Mouse (Mus musculus) urinary bladder, postnatal 25 days (tissue): Measurements from ENCODE around the gene Atcay.
"Not testable (repeated sequence)": the region's sequence is repeated elsewhere in the genome, so short reads cannot be mapped to it uniquely, and the experiment has no call there.

Experiments
- DNase-seq: peaks from one replicate; pipeline ENCODE4 v3.0.0; 2022; ENCODE audit warnings: low spot score

The Atcay gene

GRCm38 (mm10) chr10:81242021-81242420 is 11.4 kb upstream of the Atcay start:
- DNase-seq = no peak

DNA sequence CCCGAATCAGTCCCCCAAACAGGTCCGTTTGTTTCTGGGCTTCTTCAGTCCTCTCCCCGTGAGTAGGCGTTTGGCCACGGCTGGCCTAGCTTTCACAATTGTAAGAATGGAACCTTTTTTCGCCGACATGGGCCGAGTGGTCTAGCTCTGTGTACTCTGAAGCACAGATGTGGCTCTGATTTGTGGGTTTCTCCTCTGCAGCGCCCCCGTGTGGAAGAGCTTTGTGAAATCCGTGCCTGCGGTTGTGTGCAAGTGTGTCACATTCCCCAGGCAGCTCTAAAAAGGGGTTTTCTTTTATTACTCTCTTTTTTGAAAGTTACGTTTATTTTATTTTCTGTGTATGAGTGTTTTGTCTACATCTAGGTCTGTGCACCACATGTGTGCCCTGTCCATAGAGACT is 10.2 kb upstream of the Atcay start:
- DNase-seq = peak; percentile 54

DNA sequence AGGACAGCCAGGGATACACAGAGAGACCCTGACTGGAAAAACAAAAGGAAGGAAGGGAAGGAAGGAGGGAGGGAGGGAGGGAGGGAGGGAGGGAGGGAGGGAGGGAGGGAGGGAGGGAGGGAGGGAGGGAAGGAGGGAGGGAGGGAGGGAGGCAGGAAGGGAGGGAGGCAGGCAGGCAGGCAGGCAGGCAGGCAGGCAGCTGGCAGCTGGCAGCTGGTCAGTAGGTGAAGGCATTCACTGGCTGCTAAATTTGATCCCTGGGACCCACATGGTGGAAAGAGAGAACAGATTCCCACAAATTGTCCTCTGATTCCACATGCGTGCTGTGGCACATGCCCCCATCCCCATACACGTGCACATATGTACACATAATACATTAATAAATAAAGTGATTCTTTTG is 8.0 kb upstream of the Atcay start:
- no peak for DNase-seq

DNA sequence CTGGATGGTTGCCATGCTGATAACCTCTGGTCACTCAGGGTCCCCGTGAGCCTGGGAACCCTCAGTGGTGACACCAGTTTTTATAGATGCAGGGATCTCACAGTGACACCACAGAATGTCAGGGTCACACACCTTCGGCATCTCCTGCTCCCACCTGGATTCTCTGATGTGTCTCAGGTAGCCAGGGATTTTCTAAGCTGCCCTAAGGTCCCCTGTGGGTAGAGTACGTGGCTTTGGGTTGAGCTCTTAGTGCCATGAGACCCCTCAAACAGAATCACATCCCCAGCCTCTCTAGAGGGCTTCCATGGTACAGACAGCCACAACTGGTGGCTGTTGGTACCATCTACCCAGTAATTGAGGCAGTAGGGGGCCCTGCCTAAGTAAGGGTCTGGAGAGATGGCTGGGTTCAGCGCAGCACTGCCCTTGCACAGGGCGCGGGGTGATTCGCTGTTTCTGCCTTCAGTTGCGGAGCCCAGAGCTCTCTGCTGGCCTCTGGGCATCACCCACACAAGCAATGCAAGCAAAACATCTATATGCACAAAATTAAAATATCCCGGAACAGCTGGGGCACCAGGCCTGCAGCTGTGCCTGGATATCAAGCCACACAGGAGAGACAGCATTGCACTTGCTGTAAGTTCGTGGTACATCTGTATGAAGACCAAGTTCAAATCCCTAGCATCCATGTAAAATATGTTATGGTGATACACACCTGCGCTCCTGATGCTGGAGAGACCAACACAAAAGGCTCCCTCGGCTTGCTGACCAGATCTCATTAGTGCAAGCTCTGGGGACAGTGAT is 6.0 kb upstream of the Atcay start:
- no peak for DNase-seq

GRCm38 (mm10) chr10:81234206-81234605 is 3.6 kb upstream of the Atcay start:
- no peak for DNase-seq

DNA sequence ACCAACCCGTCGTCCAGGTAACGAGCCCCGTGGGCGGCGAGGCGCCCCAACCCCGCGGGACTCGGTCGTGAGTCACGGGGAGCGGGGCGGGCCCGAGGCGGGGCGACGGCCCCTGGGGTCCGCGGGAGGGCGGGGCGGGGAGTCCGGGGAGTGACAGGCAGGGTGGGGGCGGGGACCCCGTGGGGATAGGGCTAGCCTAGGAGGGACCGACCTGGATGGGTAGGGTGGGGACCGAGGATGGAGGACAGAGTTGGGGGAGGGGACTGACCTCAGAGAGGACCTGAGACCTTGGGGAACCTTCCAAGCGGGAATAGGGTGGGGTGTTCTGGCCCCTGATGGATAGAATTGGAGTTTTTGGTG is 2.6 kb upstream of the Atcay start:
- no peak for DNase-seq

- peak; percentile 96 for DNase-seq
Observed at GRCm38 (mm10) chr10:81232580-81233225, 2.1 kb upstream of the Atcay start, which contains the start of gene Zfr2. Gene Zfr2 (plus strand): TSS chr10:81233155.

- DNase-seq = no peak
Observed at GRCm38 (mm10) chr10:81231436-81231835, 803 bp upstream of the Atcay start.

DNA sequence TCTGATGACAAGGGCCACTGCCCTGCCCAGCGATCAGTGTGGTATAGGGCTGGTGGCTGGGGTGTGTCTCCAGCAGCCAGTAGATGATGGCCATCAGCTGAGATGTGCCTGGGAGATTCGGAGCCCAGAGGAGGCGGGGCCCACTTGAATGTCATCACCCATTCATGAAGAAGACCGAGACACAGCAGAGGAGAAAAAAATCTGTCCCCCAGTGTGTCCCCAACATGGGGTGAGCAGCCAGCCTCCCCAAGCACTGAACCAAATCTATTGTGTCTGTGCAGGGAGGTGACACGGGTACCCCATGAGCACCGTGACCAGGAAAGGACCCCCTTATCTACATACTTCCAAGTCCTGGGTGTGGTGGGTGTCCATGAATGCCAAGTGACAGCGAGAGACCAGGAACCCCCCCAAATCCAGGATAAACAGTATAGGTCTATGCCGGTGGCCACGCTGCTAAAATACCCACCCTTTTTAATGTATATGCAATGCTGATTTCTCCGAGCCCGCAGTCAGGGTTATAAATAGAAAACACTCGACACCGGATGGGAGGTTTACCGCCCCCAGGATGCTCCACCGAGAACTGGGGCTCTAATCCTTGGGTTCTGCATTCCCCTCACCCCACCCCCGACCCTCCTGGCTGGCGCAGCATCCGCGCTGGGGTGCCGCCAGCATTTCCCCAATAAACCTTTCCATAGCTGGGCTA is 747 bp downstream of the Atcay start:
- DNase-seq = no peak

- DNase-seq = not testable (repeated sequence)
Observed at GRCm38 (mm10) chr10:81223731-81224130, 6.9 kb downstream of the Atcay start.

- no peak for DNase-seq
Observed at GRCm38 (mm10) chr10:81221402-81222015, 9.1 kb downstream of the Atcay start.

GRCm38 (mm10) chr10:81217964-81218363 is 12.7 kb downstream of the Atcay start:
- DNase-seq = peak; percentile 71

DNA sequence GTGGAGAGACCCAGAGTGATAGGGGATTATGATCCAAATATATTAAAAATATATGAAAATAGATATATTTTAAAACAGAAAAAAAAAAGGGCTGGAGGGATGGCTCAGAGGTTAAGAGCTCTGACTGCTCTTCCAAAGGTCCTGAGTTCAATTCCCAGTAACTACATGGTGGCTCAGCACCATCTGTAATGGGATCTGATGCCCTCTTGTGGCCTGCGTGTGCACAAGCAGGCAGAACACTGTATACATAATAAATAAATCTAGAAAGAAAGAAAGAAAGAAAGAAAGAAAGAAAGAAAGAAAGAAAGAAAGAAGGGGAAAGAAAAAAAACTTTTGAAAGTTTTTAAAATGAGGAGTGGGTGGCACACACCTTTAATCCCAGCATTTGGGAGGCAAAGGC is 13.4 kb downstream of the Atcay start:
- not testable (repeated sequence) for DNase-seq

- no peak for DNase-seq
Observed at GRCm38 (mm10) chr10:81216810-81217209, 13.8 kb downstream of the Atcay start.

- no peak for DNase-seq
Observed at GRCm38 (mm10) chr10:81216260-81216659, 14.4 kb downstream of the Atcay start.

GRCm38 (mm10) chr10:81210154-81210553 is 20.5 kb downstream of the Atcay start:
- DNase-seq = no peak

DNA sequence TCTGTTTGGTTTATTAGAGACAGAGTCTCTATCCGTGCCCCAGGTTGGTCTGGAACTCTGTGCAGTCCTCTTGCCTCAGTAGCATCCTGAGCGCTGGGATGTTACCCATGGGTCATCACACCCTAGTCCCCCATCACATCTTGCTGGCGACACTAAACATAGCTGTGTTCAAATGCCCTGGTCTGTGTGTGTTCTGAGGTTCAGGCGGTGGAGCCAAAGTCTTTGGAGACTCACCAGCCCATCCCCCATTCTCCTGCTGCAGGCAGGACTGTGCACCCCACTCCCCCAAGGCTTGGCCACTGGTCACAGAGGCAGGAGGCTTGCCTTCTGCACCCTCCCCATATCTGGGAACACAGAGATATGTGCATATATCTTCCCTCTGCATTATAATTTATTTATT is 26.5 kb downstream of the Atcay start:
- no peak for DNase-seq

- no peak for DNase-seq
Observed at GRCm38 (mm10) chr10:81202978-81203720, 27.5 kb downstream of the Atcay start.

GRCm38 (mm10) chr10:81201807-81202758 is 28.6 kb downstream of the Atcay start, which contains the start of gene Nmrk2:
Gene Nmrk2 (minus strand): TSS chr10:81202051.
- no peak for DNase-seq

DNA sequence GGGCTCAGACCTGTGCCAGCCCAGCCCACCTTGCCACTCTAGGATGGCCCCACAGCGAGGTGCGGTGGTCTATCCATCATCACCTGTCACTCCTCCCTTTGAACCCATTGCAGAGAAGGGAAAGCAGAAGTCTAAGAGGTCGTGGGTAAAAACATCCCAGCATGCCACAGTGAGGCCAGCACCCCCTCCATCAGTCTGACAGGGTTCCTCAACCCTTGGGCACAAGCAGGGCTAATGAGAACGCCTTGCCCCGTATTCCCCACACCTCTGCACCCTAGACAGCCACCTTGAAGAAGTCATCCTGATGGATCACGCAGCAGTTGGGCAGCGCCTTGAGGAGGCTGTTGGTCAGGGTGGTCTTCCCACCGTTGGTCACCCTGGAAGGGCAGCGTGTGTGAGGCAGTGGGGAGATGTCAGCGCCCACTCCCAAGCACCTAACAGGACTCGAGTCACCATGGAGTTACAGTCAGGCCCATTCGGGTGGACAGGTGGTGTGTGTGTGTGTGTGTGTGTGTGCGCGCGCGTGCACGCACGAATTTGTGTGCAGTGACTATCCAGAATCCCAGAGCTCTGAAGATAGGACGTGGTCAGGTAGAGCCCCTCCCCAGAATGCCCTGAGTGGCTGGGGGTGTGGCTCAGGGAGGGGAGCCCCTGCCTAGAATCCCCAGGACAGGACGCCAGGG is 29.9 kb downstream of the Atcay start:
- no peak for DNase-seq
